Mouse (Mus musculus) lung, postnatal 0 days (tissue): ENCODE measurements around the gene Kcng3. TPM values are rescaled to one million over a fixed set of nuclear protein-coding genes. Genes with fewer than 3 reads are reported as not detected.

Experiments used
- ATAC-seq: fragments of 200-750 bp; cut with Nextera tagmentation; 2 replicates; pipeline ENCODE4 v1.8.0; 2017; ENCODE audit warnings: moderate library complexity
- DNase-seq: peaks from one replicate; pipeline ENCODE4 v3.0.0-alpha.2; 2016; ENCODE audit warnings: low spot score
- H3K27ac ChIP-seq: fragments of 300-500 bp; sonication (generic); 2 replicates; pipeline ENCODE4 v1.5.1; 2014; ENCODE audit warnings: antibody characterized with exemption, mild to moderate bottlenecking, low read length, mixed read lengths
- H3K27me3 ChIP-seq: fragments of 300-500 bp; sonication (generic); replicated peaks from 2 replicates; pipeline ENCODE4 v1.6.1; 2014; ENCODE audit warnings: low read length, mixed read lengths; ENCODE audit not compliant: insufficient read depth
- H3K36me3 ChIP-seq: fragments of 300-500 bp; sonication (generic); 2 replicates; pipeline ENCODE4 v1.6.1; 2014; ENCODE audit warnings: low read length, mixed read lengths; ENCODE audit not compliant: insufficient read depth
- H3K4me1 ChIP-seq: fragments of 300-500 bp; sonication (generic); 2 replicates; pipeline ENCODE4 v1.6.1; 2014; ENCODE audit warnings: antibody characterized with exemption, low read depth, low read length, mixed read lengths; ENCODE audit not compliant: insufficient read depth
- H3K4me2 ChIP-seq: fragments of 300-500 bp; sonication (generic); replicated peaks from 2 replicates; pipeline ENCODE4 v1.6.1; 2014; ENCODE audit warnings: low read depth, mild to moderate bottlenecking, low read length, moderate library complexity, mixed read lengths
- H3K4me3 ChIP-seq: fragments of 300-500 bp; sonication (generic); 2 replicates; pipeline ENCODE4 v1.5.1; 2014; ENCODE audit warnings: low read depth, low read length
- H3K9ac ChIP-seq: fragments of 300-500 bp; sonication (generic); replicated peaks from 2 replicates; pipeline ENCODE4 v1.6.1; 2014; ENCODE audit warnings: low read depth, mild to moderate bottlenecking
- H3K9me3 ChIP-seq: fragments of 300-500 bp; sonication (generic); 2 replicates; pipeline ENCODE4 v1.6.1; 2016; ENCODE audit warnings: low read length, mixed read lengths
- CTCF ChIP-seq: IDR thresholded peaks from 2 replicates; pipeline ENCODE4 v1.5.1; 2016; ENCODE audit warnings: antibody characterized with exemption, mild to moderate bottlenecking
- EP300 ChIP-seq: IDR thresholded peaks from 2 replicates; pipeline ENCODE4 v1.6.1; 2016; ENCODE audit warnings: antibody characterized with exemption, mild to moderate bottlenecking, control low read depth
- WGBS: fragments of 180-500 bp; shearing (Covaris S2); extraction: QIAGEN DNeasy Blood & Tissue Kit; methylation state at CpG from one replicate; pipeline ENCODE4 v1.1.7; 2014; 5-methylcytosine and 5-hydroxymethylcytosine counted together
- polyA plus RNA-seq: library from polyadenylated mRNA; unstranded; fragments of >200 nt; fragmentation: Nextera tagmentation; extraction: Ambion mirVana; gene quantifications from 2 replicates; pipeline ENCODE4 v1.2.1, GENCODE M21; 2015

Gene Kcng3
- polyA plus RNA-seq, 1 experiment from 2014 or later, result not detected

DNA sequence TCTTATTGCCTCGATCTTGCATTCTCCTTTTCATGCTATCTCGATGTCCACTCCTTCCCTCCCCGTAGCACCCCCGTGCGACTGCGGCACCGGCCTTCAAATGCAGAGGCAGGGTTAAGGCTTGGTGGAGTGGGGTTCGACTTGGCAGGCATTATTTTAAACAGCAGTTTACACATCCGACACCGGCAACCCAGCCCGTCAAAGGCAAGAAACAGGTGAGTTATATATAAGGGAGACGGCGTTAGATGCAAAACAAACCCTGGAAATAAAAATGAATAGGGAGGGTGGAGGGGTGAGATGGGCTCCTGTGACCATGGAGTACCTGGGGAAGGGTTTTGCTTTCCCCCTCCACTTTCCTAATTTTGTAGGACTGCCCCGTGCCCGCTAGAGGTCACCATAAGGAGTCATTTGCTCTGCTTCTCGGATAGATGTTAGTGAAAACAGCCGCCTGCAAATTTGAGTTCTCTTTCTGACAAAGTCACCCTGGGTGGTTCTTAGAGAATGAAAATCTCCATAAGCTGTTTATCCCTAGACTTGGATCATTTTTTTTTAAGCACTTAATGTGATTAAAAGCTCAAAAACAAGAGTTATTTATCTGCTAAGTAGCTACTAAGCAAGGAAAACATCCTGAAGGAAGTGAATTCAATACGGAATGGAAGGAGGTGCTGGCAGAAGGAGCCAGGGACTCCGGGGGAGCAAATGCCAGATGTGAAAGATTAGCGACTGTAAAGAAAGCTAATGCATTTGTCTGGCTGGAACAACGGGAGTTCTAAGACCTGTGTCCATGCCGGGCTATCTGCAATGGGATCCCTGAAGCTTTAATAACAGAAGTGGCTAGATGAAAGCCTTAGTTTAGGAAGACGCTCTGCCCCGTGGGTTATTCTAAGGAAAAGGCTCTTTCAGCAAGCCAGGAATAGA, 1.2 kb upstream of the Kcng3 start:
- H3K4me3 ChIP-seq, result peak overlapping the region; percentile 58
- WGBS, result 1% methylated on average over 24 of the region's 24 CpGs
- H3K9me3 ChIP-seq, result no peaks in the 10 kb centered on the region
- H3K4me2 ChIP-seq, result peak overlapping the region; percentile 89
- no peak for TF ChIP-seq EP300
- TF ChIP-seq CTCF, result peak; percentile 75
- peaks cover 10% of the 10 kb centered on the region for H3K4me1 ChIP-seq
- H3K27ac ChIP-seq, result no peak overlapping the region
- peaks cover 38% of the 10 kb centered on the region for H3K27me3 ChIP-seq
- 0 out of 2 replicates have a peak, but pooled peaks have one; percentile 22 for ATAC-seq
- no peak overlapping the region for H3K9ac ChIP-seq
- peak; percentile 80 for DNase-seq
- H3K36me3 ChIP-seq, result no peaks in the 10 kb centered on the region

DNA sequence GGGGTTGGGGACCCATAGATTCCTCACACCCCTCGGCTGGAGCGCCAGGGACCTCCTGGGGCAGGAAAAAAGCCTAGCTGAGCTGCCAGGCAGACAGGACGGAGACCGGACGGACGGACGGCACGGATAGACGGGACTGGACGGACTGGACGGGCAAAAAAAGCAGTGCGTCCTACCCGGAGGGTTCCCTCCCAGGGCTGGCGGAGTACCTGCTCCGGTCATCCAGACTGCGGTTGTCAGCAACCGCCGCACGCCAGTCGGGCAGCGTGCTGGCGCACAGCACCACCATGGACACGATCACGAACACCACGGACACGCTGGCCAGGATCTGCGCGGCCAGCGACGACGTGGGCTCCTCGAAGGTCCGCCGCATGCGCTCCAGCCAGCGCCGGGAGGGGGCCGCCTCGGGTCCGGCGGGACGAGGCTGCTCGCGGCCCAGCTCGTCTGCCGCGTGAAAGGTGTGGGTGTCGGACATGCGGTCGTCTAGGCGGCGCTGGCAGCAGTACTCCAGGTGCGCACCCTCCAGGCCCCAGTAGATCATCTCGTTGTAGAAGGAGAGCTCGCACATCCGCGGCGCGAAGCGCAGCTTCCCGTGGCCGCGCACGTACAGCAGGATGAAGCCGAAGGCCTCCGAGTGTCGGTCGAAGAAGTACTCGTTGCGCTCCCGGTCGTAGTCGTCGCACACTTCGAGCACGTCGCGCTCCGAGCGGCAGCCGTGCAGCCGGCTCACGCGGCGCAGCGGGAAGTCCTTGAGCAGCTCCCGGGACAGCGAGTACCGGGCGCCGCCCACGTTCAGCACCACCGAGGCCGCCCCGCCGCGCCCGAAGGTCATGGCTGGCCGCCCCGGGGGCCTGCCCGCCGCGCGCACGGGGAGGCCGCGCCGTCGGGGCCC, 662 bp downstream of the Kcng3 start:
- Histone ChIP-seq H3K4me3 (peak overlapping the region; percentile 58), H3K4me1 (peaks cover 10% of the 10 kb centered on the region), H3K9ac (no peak overlapping the region), H3K9me3 (no peaks in the 10 kb centered on the region), H3K27me3 (peaks cover 38% of the 10 kb centered on the region), H3K27ac (no peak overlapping the region), H3K4me2 (peak overlapping the region; percentile 89), H3K36me3 (no peaks in the 10 kb centered on the region)
- DNase-seq, result peak; percentile 39
- WGBS, result 2% methylated on average over 82 of the region's 109 CpGs
- TF ChIP-seq EP300 (no peak), CTCF (no peak)
- ATAC-seq, result peak; percentile 67

DNA sequence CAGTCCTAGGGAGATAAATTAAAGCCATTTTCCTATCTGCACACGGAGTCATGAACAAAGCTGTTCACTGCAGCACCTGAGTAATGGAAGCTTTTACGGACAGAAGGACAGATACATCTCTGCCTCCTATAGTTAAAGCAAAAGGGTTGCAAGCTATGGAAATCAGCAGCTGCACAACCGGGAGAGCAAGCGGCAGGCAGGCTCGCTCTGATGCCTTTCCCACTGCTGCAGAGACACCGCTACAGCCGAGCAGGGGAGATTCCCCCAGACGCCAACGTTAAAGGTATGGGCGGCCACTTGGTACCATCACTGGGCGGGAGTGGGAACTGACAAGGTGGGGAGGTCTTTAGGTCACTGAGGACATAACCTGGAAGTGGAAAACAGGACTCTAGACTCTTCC, 17.8 kb downstream of the Kcng3 start:
- DNase-seq (no peak), ATAC-seq (no peak)
- H3K9me3 ChIP-seq, result no peaks in the 10 kb centered on the region
- no peaks in the 10 kb centered on the region for H3K4me1 ChIP-seq
- no peak overlapping the region for H3K4me3 ChIP-seq
- TF ChIP-seq CTCF (no peak), EP300 (no peak)
- H3K4me2 ChIP-seq, result no peak overlapping the region
- H3K36me3 ChIP-seq, result no peaks in the 10 kb centered on the region
- no peaks in the 10 kb centered on the region for H3K27me3 ChIP-seq
- H3K27ac ChIP-seq, result no peak overlapping the region
- 36% methylated on average over 11 of the region's 11 CpGs for WGBS
- H3K9ac ChIP-seq, result no peak overlapping the region

DNA sequence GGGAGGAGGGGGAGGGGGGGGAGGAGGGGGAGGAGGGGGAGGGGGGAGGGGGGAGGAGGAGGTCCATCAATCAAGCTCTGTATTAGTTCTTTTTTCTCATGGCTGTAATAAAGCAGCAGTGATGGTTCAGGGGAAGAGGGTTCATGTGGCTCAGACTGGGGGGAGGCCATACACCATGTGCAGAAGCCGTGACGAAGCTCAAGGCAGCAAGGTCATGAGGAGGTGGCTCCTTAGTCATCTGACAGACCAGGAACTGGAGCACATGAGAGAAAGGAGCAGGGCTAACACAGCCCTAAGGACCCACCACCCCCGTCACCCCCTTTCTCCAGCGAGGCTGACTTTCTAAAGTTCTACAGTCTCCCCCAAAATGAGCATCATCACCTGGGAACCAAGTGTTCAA, 22.2 kb downstream of the Kcng3 start:
- no peaks in the 10 kb centered on the region for H3K27me3 ChIP-seq
- ATAC-seq (no peak), DNase-seq (no peak)
- H3K4me1 ChIP-seq, result no peaks in the 10 kb centered on the region
- no peak overlapping the region for H3K4me3 ChIP-seq
- H3K9me3 ChIP-seq, result no peaks in the 10 kb centered on the region
- 84% methylated on average over 4 of the region's 4 CpGs for WGBS
- H3K27ac ChIP-seq, result no peak overlapping the region
- H3K9ac ChIP-seq, result no peak overlapping the region
- H3K36me3 ChIP-seq, result no peaks in the 10 kb centered on the region
- TF ChIP-seq CTCF, result no peak
- TF ChIP-seq EP300, result no peak
- H3K4me2 ChIP-seq, result no peak overlapping the region

DNA sequence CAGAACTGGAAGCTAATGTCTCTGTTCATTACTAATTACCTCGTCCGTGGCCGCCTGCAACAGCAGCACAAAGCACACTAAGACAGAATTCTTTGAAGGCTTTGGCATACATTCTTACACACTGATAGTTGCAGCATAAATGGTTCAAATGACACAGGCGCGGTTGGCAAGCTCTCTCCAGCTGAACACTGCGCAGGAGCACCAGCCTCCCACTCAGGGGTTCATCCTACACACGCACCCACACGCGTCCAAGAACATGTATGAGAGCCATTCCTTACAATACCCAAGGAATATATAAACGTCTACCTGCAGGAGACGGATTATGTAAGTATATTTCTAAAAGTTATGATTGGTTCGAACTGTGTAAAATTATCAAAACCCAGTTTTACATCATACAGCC, 30.7 kb downstream of the Kcng3 start:
- H3K4me1 ChIP-seq, result no peaks in the 10 kb centered on the region
- H3K27me3 ChIP-seq, result no peaks in the 10 kb centered on the region
- DNase-seq (no peak), ATAC-seq (no peak)
- TF ChIP-seq EP300 (no peak), CTCF (no peak)
- no peak overlapping the region for H3K4me3 ChIP-seq
- H3K9me3 ChIP-seq, result no peaks in the 10 kb centered on the region
- no peak overlapping the region for H3K4me2 ChIP-seq
- H3K27ac ChIP-seq, result no peak overlapping the region
- H3K36me3 ChIP-seq, result no peaks in the 10 kb centered on the region
- no peak overlapping the region for H3K9ac ChIP-seq
- WGBS, result 83% methylated on average over 12 of the region's 12 CpGs

DNA sequence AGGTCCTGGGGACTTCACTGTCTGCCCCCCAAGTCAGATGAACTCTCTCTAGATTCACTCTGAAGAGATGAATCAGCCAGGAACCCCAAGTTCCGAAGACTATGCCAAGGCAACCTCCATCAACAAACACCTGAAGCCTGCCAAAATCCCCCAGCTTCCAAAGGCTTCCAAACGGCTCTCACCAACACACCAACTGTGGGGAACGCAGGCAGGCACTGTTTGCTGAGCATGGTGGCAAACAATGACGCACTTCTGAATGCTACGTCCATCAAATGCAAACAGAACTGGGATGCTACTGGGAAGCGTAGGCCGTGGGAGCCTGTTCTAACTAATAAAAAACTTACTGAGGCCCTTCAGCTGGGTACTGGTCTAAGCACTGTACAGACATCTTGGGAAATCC, 35.7 kb downstream of the Kcng3 start:
- Histone ChIP-seq H3K9ac (no peak overlapping the region), H3K27me3 (no peaks in the 10 kb centered on the region), H3K27ac (no peak overlapping the region), H3K9me3 (no peaks in the 10 kb centered on the region), H3K4me3 (no peak overlapping the region), H3K4me2 (no peak overlapping the region), H3K36me3 (no peaks in the 10 kb centered on the region), H3K4me1 (no peaks in the 10 kb centered on the region)
- 58% methylated on average over 7 of the region's 7 CpGs for WGBS
- no peak for ATAC-seq
- no peak for TF ChIP-seq CTCF
- no peak for TF ChIP-seq EP300
- no peak for DNase-seq
